Mouse (Mus musculus): ENCODE measurements around the gene Fas. TPM values are rescaled to one million over a fixed set of nuclear protein-coding genes. Genes with fewer than 3 reads are reported as not detected.

Fas gene
- total RNA-seq, 2 experiments from 2014 or later: 2.6 TPM; not detected in 1

GRCm38 (mm10) chr19:34278078-34278477 is 12.4 kb upstream of the Fas start:
- no peak for ATAC-seq (replicated peaks; ENCODE audit: low FRiP score, poor library complexity, severe bottlenecking)

- no peak for ATAC-seq (replicated peaks; ENCODE audit: low FRiP score, poor library complexity, severe bottlenecking)
Measured at GRCm38 (mm10) chr19:34283614-34284013, 6.9 kb upstream of the Fas start.

DNA sequence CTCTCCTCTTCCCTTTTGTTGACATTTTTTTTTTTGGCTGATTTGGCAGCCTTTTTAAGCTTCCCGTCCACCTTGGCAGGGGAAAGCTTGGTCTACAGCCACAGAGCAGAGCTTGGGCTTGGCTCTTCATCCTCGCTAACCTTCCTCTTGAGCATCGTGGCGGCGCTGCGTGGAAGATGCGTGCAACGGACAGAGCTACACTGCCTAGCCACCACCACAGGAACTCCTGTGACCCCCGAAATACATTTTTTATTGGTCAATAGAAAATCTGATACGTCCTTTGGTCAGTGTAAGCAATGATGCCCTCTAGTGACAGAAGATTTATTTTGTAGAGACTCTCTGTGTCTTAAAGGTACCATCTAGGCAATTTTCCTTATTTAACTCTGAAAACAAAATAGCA is 6.1 kb upstream of the Fas start:
- no peak for ATAC-seq (replicated peaks; ENCODE audit: low FRiP score, poor library complexity, severe bottlenecking)

DNA sequence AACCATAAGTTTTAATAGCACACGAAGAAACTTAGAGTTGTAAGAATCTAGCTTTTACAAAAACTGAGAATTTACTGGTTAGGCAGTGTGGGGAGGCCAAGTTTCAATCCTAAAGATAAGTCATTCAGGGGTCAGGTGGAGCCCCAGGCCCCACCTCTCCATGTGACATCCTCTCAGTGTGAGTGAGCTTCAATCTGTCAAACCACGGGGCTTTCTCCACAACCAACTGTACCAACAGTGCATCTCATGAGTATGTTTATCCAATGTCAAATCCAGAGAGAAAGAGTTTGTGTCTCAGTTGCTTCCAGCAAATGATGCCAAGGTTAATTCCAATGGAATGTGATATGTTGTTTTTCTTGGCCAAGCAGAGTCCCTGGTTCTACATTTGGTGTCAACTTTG is 5.6 kb upstream of the Fas start:
- ATAC-seq (replicated peaks; ENCODE audit: low FRiP score, poor library complexity, severe bottlenecking): no peak

DNA sequence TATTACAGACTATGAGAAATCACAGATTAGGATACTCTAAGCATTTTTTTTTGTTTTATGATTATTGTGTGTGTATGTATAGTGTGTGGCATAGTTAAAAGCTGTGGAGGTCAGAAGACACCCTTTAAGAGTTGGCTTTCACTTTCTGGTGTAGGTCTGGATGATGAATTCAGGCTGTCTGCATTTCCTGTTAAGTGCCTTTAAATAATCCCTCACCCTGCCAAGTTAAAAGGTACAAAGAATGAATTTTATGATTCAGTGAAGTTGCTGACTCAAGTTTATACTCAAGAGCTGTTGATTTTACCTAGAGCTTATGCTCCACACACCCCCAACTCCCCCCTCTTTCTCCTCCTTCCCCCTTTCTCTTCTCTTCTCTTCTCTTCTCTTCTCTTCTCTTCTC is 3.2 kb upstream of the Fas start:
- ATAC-seq (replicated peaks; ENCODE audit: low FRiP score, poor library complexity, severe bottlenecking): no peak

- ATAC-seq (replicated peaks; ENCODE audit: low FRiP score, poor library complexity, severe bottlenecking): no peak
Measured at GRCm38 (mm10) chr19:34287656-34288415, 2.6 kb upstream of the Fas start.

GRCm38 (mm10) chr19:34288696-34289095 is 1.8 kb upstream of the Fas start:
- ATAC-seq (replicated peaks; ENCODE audit: low FRiP score, poor library complexity, severe bottlenecking): no peak

- no peak for ATAC-seq (replicated peaks; ENCODE audit: low FRiP score, poor library complexity, severe bottlenecking)
Measured at GRCm38 (mm10) chr19:34290872-34291341, 441 bp downstream of the Fas start.

- ATAC-seq (replicated peaks; ENCODE audit: low FRiP score, poor library complexity, severe bottlenecking): no peak
Measured at GRCm38 (mm10) chr19:34291379-34291778, 913 bp downstream of the Fas start.

- ATAC-seq (replicated peaks; ENCODE audit: low FRiP score, poor library complexity, severe bottlenecking): no peak
Measured at GRCm38 (mm10) chr19:34291956-34292355, 1.5 kb downstream of the Fas start.

DNA sequence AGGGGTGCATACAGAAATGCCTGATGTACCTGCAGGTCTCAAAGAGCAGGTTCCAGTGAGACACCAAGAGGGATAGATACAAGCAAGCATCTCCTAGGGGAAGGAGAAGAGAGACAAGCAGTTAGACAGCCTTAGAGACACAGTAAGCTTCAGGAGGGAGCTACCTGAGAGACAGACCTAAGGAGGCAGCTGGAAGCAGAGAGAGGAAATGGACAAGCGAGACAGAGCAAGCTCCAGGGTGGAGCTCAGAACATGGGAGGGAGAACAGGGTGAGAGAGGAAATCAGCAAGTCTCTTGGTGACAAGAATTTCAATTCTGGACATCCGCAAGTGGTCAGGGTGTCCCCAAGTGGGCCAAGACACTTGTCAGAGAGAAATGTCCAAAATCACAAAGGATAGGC is 2.2 kb downstream of the Fas start:
- no peak for ATAC-seq (replicated peaks; ENCODE audit: low FRiP score, poor library complexity, severe bottlenecking)

DNA sequence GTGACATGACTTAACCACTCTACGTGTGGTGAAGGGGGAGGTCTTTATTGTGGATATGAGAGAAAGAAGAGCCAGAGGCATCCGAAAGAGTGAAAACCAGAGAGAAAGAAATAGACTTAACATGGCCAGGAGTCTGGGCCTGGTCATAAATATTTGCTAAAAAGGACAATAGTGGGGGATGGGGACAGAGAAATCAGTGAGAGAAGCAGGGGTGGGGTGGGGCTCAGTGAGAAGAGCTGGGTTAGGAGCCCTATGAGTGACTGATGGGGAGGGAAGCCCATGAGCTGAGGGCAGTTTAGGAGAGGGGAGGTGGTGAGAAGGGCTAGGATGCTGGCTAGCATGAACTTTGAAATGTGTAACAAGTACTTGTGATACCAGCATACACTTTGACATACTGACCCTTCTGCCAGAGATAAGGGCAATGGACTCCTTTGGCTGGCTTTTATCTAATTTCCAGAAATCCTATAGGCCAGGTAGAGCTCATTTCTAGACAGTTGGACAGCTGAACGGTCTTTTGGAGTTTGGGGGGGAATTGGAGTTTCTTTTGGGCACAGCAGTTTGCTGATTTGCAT is 3.0 kb downstream of the Fas start:
- no peak for ATAC-seq (replicated peaks; ENCODE audit: low FRiP score, poor library complexity, severe bottlenecking)

DNA sequence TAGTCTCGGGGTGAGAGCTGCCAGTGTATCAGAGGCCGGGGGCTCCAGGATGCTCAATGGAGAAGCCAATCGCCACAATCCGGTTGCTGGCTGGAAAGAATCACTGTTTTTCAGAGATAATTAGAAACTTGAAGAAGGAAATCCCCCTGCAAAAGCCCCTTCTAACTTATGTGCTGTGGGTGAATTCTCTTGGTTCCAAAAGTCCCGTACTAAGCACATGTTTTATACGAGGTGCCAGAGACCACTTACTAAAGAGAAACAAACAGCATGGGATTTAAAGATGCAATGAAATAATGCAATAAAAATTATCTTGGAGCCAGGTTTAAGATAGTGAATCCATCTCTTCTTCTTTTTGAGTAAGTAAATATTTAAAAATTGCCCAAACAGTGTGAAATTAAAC is 5.0 kb downstream of the Fas start:
- ATAC-seq (replicated peaks; ENCODE audit: low FRiP score, poor library complexity, severe bottlenecking): no peak

DNA sequence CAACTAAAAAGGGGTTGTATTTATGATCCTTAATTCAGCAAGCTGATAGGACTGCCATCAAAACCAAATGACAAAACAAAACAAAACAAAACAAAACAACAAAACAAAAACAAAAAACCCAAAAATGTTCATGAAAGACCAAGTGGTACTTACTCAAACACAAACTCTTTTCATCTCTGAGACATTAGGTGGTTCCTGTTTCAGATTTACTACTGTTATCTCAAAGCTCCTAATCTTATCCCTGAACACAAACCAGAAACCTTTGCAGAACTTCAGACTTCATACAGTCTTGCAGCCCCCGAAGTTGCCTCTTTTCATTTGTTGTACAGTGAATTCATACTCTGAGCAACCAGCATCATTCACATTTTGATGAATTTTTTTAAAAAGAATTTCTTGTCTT is 8.1 kb downstream of the Fas start:
- ATAC-seq (replicated peaks; ENCODE audit: low FRiP score, poor library complexity, severe bottlenecking): no peak

DNA sequence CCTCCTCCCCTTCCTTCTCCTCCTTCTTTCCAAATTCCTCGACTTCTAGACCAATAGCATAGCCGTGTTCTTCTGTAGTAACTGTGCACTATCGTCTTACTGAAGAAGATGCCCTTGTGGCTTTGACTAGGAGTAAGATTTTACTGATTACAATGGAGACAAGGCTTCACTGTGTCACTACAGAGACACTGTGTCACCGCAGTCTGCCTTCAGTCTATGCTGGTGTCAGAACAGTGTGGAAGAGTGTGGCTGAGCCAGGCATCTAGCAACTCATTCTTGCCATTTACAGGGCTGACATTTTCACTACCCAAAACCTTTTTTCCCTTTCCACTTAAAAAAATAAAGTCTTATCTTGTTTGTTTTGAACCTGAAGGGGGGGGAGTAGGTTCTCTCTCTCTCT is 8.8 kb downstream of the Fas start:
- no peak for ATAC-seq (replicated peaks; ENCODE audit: low FRiP score, poor library complexity, severe bottlenecking)

- ATAC-seq (replicated peaks; ENCODE audit: low FRiP score, poor library complexity, severe bottlenecking): no peak
Measured at GRCm38 (mm10) chr19:34300430-34300829, 10.0 kb downstream of the Fas start.

DNA sequence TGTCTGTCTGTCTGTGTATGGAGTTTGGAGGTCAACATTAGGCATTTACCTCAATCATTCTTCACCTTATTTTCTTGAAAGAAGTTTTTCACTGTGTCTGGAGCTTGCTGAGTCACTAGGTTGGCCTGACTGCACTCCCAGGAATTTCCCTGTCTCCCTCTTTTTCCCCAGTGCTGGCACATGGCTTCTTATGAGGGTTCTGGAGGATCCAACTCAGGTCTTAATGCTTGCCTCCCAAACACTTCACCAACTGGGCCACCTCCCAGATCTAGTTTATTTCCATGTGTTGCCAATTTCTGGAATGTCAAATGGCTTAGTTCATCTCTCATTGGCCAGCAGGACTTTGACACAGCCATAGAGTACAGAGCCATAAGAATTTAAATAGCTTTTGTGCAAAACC is 14.5 kb downstream of the Fas start:
- ATAC-seq (replicated peaks; ENCODE audit: low FRiP score, poor library complexity, severe bottlenecking): no peak

- no peak for ATAC-seq (replicated peaks; ENCODE audit: low FRiP score, poor library complexity, severe bottlenecking)
Measured at GRCm38 (mm10) chr19:34306794-34307193, 16.3 kb downstream of the Fas start.

DNA sequence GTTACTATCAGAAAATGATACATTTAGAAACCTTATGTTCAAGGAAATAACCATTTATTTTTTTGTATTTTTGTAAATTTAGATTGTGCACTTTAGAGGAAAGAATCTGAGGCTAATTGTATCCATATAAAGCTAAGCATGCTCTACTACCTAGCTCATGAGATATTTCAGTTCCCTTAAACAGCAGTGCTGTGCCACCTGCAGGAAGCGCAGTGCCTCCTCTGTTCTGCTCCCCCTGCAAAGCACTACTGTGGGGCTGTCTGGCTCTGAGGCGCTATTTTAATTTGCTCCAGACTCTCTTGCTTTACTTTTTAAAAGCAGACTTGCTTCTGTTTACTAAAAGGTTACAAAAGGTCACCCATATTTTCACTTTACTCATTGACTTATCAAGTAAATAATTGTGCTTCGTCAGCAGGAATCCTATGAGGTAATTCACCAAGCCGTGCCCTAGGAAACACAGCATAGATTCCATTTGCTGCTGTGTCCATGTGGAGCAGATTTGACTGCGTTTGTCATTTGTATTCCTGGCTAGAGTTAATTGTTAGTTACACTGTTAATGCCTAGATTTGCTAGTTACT is 21.8 kb downstream of the Fas start:
- ATAC-seq (replicated peaks; ENCODE audit: low FRiP score, poor library complexity, severe bottlenecking): no peak

DNA sequence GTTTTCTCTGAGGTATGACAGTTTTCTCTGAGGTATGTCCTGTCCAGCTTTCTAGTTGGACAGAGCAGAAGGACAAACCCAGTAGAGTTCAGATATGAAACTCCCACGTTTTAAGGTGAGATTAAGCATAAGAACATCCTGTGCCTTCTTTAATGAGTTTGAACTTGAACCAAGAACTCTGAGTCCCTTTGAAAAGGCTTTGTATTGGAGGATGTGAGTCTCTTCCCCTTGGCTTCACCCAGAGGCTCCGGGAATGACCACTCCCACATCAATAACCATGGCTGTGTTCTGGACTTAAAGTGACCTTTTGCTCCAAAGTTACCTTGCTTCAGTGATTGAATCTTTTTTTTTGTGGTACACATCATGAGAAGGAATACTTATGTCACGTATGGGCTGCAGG is 37.6 kb downstream of the Fas start:
- no peak for ATAC-seq (replicated peaks; ENCODE audit: low FRiP score, poor library complexity, severe bottlenecking)

DNA sequence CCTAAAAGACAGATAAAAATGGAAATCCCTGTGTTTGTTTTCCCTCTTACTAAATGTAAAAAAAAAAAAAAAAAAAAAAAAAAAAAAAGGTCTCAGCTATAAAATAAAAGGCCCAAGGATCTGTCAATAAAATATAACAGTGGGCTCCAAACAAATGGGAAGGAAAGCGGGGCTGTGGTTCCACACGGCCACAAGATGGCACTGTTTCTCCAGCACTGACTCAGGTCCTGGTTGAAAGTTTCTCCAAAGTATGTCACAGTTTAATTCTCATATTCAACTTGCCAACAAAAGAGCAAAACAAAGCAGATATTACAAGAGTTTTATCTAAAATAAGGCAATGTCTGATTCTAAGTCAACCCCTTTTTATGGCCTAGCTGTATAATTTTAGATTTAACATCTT is 43.8 kb downstream of the Fas start:
- ATAC-seq (replicated peaks; ENCODE audit: low FRiP score, poor library complexity, severe bottlenecking): peak; percentile 59; the same call in 1 of the 2 replicates

Measured in erythroid progenitor cell, adult 5-6 weeks (primary cell).